Mouse (Mus musculus) heart, postnatal 14 days (tissue): ENCODE results near the gene Gm26992. TPM values are rescaled to one million over a fixed set of nuclear protein-coding genes. Genes with fewer than 3 reads are reported as not detected.

Experiments
- total RNA-seq, 2 experiments: library from RNA; stranded (reverse); gene quantifications; 2 replicates each; pipeline ENCODE4 v1.2.3; 2021

Gene Gm26992
- total RNA-seq, 2 experiments from 2014 or later, result not detected

Other genes starting within 250 kb of the Gm26992 start
- gene Nap1l2, start 235.4 kb upstream of the Gm26992 start, total RNA-seq, result not detected
- gene Cdx4, start 100.6 kb upstream of the Gm26992 start, total RNA-seq, result not detected
- 1 to 10 TPM; 1.1 TPM for gene Chic1, start 65.5 kb upstream of the Gm26992 start, total RNA-seq
- gene Tsx, start 7.5 kb upstream of the Gm26992 start, total RNA-seq, result not detected
- gene Zcchc13, start 208.6 kb downstream of the Gm26992 start, total RNA-seq, result not detected